Mouse (Mus musculus) liver, adult (tissue): Measurements from ENCODE around the gene Ddx28.
A peak's percentile ranks its signal among the peaks of the same experiment; 100 is the strongest.

Source experiments
- GATA4 ChIP-seq: IDR thresholded peaks from 2 replicates; pipeline ENCODE4 v1.6.1; 2014; ENCODE audit warnings: mild to moderate bottlenecking, low read length; ENCODE audit not compliant: insufficient replicate concordance

The Ddx28 gene

GRCm38 (mm10) chr8:105992499-105992898 is 19.2 kb downstream of the Ddx28 start:
- no peak for TF ChIP-seq GATA4

DNA sequence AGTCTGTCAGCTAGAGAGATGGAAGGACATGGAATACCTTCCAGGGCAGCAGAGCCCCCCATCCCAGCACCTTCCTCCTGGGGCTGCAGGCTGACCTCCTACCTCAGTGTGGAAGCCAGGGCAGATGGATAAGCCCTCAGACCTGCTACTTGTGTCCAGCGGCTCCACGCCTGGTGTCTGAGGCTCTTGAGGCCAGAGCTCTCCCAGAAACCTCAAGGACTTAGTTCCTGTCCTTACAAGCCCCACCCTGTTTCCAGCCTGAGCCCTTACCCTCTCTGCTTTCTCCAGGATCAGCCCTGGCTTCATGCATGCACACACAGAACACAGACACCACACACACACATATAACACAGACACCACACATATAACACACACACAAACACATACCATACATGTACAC is 20.1 kb downstream of the Ddx28 start:
- TF ChIP-seq GATA4, result no peak

DNA sequence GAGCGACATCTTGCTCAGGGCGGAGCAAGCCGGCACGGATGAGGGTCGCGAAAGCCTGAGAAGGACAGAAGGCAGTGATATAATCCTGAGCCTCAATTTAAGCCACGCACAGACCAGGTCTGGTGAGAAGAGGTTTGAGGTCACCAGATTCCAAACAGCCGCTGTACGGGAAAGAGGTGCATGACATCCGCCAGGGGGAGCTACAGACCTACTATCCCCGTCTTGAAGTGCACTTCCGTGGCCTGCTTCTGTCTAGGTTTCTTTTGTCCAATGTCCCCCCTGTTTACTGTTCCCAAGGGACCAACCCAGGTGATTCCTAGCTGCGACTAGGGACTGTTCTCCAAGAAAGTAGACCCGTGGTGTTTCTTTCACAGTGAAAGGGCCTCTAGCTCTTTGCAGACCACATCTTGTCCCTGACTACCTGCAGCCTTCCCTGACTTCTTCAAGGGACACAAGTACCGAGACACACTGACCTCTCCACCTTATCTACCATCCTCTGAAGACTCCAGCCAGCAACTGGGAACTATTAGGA is 20.8 kb downstream of the Ddx28 start, which contains the start of gene Dus2:
TSS of gene Dus2 (plus strand) at position 482 of the 532 bp plus-strand sequence.
- no peak for TF ChIP-seq GATA4

DNA sequence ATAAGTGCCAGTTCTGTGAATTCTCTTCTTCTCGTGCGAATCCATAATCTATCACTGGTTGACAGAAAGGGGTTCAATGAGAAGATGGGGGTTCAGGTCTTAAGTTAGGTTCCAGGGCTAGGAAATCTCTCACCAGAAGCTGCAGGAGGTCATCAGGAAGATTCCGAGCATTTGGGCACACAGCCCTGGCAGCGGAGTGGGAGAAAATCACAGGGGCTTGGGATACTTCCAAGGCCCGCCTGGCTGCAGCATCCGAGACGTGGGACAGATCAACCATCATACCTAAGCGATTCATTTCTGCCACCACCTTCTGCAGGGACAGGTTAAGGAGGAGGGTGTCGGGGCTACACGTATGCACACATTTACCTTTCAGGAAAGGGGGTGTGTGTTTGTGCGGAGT is 23.1 kb downstream of the Ddx28 start:
- no peak for TF ChIP-seq GATA4

DNA sequence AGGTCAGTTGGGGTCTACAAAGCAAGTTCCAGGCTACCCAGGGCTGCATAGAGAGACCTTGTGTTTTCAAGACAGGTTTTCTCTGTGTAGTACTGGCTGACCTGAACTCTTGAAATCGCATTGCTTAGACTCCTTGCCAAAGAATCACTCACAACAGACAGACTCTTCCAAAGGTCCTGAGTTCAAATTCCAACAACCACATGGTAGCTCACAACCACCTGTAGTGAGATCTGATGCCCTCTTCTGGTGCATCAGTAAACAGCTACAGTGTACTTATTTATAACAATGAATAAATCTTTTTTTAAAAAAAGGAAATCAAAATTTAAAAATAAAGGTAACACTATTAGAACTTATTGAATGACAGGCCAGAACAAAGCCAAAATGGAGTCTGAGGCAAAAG is 30.5 kb downstream of the Ddx28 start:
- no peak for TF ChIP-seq GATA4

GRCm38 (mm10) chr8:105979325-105979724 is 32.4 kb downstream of the Ddx28 start, which contains the start of gene Dpep3:
Dpep3 (minus strand) TSS chr8:105979429.
- TF ChIP-seq GATA4, result no peak

DNA sequence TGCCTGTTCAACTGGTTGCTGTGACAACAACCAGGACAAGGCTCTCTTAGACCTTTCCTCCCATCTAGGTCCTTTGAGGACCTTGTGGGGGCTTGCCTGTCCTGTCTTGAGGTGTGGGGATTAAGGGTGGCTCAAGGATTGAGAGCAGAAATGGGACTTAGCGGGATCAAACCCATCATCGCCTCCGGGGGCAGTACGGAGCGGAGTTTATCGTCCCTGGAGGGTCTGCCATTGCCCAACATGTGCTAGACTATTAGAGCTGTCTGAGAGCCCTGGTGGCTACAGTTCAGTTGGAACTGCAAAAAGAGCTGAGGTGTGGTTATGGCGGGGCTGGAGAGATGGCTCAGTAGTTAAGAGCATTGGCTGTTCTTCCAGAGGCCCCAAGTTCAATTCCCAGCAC is 36.3 kb downstream of the Ddx28 start:
- TF ChIP-seq GATA4, result no peak

GRCm38 (mm10) chr8:105971019-105971720 is 40.5 kb downstream of the Ddx28 start:
- no peak for TF ChIP-seq GATA4

GRCm38 (mm10) chr8:105969367-105969766 is 42.3 kb downstream of the Ddx28 start:
- TF ChIP-seq GATA4, result no peak

- TF ChIP-seq GATA4, result no peak
These were observed 44.9 kb downstream of the Ddx28 start for GRCm38 (mm10) chr8:105966692-105967311.

- TF ChIP-seq GATA4, result no peak; the same call in 1 of the 2 replicates
These were observed 45.8 kb downstream of the Ddx28 start, which contains the start of gene Slc12a4 for GRCm38 (mm10) chr8:105965905-105966341. Slc12a4 (minus strand) TSS chr8:105966097.

DNA sequence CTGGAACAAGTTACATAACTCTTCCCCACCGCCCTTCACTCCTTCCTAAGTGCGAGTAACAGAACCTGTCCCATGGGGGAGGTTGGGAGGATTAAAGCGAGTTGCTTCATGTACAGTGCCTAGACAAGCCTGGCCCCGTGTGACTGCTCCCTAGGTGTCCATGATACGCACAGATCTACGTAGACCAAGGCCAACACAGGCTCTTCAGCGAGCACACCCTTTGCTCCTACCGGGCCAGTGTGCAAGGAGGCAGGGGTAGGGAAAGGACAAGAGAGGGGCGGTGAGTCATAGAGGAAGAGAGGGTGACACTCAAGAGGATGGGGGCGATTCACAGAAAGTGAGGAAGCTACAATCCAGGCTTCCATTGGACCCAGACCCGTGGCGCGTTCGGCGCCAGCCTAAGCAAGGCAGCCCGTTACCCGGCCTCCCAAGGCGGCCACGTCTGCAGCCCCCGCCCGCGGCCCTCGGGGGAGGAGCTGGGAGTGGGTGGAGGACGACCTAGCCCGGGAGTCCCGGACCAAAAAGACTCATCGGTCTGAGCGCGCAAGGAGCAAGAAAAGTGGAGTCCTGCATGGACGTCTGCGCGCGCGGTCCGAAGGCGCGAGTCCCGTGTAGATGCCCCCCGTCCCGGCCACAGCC is 46.3 kb downstream of the Ddx28 start:
- no peak for TF ChIP-seq GATA4

- peak; percentile 43; the same call in 1 of the 2 replicates for TF ChIP-seq GATA4
These were observed 47.0 kb downstream of the Ddx28 start for GRCm38 (mm10) chr8:105964506-105965265.

DNA sequence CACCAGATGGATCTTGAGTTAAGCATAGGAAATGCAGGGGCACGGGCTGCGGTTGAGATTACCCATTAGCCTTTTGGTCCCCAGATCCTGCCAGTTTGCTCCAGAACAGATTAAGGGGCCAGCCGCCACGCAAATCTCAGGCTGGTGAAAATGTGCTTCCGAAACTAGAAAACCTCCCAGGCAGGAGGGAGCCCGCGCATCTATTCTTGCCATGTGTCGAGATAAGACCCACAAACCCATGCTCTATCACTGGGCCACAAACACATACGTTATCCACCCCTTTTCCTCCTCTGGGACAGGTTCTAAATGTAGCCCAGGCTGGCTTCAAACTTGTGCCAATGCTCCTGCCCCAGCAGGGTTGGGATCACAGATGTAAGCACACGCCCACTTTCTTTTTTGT is 50.1 kb downstream of the Ddx28 start:
- TF ChIP-seq GATA4, result no peak

GRCm38 (mm10) chr8:105961101-105961500 is 50.6 kb downstream of the Ddx28 start:
- no peak for TF ChIP-seq GATA4
